Mouse (Mus musculus): ENCODE data around the gene Mlst8. TPM values are rescaled to one million over a fixed set of nuclear protein-coding genes. Genes with fewer than 3 reads are reported as not detected.
A peak's percentile ranks its signal among the peaks of the same experiment; 100 is the strongest.

Gene Mlst8
- polyA plus RNA-seq, 1 experiment from 2014 or later: 18.7 TPM

DNA sequence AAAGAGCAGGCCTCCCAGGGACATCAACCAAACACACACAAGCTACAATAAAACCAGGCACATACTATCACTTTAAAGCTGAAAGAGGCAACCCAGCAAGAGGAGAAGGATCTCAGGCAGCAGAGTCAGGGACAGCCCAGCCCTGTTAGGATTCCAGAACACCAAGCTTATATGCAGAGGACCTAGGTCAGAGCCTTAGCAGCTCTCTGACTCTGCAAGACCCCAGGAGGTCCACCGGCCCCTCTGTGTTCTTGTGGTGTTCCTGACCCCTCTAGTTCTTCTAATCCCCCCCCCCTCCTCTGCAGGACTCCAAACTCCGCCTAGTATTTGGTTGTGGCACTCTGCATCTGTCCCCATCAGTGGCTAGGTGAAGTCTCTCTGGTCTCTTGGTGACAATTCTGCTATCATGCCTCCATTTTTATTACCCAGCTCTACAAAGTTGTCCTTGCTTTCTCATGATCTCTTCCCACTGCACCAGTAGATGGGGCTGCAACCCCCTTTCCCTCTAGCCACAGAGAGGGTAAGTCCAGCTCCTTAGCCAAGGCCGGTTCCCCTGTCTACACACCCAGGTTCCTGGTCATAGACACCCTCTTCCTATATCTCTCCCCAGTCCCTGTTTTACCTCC, 1.4 kb upstream of the Mlst8 start:
- Histone ChIP-seq H3K27ac (ENCODE audit: low read length) (no peak overlapping the region), H3K9ac (ENCODE audit: low read length) (no peak overlapping the region), H3K4me3 (ENCODE audit: low read length) (no peak overlapping the region)

DNA sequence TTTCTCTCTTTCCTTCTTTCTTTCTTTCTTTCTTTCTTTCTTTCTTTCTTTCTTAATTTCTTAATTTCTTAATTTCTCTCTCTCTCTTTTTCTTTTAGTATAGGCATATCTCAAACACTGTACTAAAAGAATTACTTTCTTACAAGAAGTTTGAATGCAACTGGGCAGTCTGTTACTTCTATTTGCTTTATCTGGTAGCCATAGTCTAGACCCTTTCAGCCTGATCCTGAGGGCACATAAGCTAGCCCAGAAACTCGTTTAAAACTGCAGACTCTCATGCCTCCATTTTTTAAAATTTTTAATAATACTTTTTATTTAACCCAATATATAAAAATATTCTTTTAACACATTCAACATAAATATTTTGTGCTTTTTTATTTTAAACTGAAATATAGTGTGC, 553 bp upstream of the Mlst8 start:
- Histone ChIP-seq H3K36me3 (ENCODE audit: control insufficient read depth, insufficient read depth) (peaks cover 27% of the 10 kb centered on the region), H3K9me3 (replicated peaks; ENCODE audit: control insufficient read depth, low read length) (no peaks in the 10 kb centered on the region), H3K27me3 (ENCODE audit: control insufficient read depth, insufficient read depth, low read length) (no peaks in the 10 kb centered on the region), H3K9ac (ENCODE audit: low read length) (no peak overlapping the region; the same call in 1 of the 2 replicates), H3K4me1 (ENCODE audit: control insufficient read depth, insufficient read depth, low read length) (peaks cover 7% of the 10 kb centered on the region), H3K4me3 (ENCODE audit: low read length) (peak overlapping the region; percentile 88), H3K27ac (ENCODE audit: low read length) (no peak overlapping the region), H3K4me2 (ENCODE audit: low read depth, low read length) (peak overlapping the region; percentile 45; the same call in 1 of the 2 replicates)
- WGBS: 14% methylated on average over 1 of the region's 1 CpGs
- no peak for ATAC-seq (replicated peaks; ENCODE audit: extremely low read depth, insufficient read depth, low FRiP score)

More for the DNA sequence above, 1.4 kb upstream of the Mlst8 start:
- 43% methylated on average over 3 of the region's 3 CpGs for WGBS
- peaks cover 18% of the 10 kb centered on the region for H3K36me3 ChIP-seq (ENCODE audit: control insufficient read depth, insufficient read depth)
- ATAC-seq (replicated peaks; ENCODE audit: extremely low read depth, insufficient read depth, low FRiP score): no peak
- H3K9me3 ChIP-seq (replicated peaks; ENCODE audit: control insufficient read depth, low read length): no peaks in the 10 kb centered on the region
- peaks cover 9% of the 10 kb centered on the region for H3K4me1 ChIP-seq (ENCODE audit: control insufficient read depth, insufficient read depth, low read length)
- no peaks in the 10 kb centered on the region for H3K27me3 ChIP-seq (ENCODE audit: control insufficient read depth, insufficient read depth, low read length)
- H3K4me2 ChIP-seq (ENCODE audit: low read depth, low read length): no peak overlapping the region

DNA sequence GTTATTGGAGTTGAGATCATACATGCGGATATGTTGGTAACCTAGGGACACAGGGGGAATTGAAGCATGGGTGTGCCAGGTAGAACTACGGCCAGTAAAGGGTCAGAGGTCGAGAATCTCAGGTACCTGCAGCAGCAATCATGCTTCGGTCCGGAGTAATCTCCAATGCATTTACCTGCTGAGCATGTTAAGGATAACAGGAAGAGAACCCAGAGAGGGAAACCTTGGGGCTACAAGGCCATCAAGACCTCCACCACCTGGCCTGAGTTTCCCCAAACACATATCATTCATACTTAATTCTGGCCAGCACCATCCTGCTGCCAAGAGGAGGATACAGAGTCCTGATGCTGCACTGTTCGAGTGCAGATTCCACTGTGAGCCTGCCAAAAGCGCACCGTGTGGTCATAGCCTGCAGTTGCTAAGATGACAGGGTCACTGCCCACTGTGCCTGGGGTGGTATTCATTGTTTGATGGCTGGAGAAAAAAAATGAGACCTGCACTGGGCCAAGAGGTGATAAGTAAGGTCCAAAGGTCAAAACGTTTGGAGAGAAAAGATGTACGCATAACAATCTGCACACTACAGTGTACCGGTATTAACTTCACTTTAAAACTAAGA, 785 bp downstream of the Mlst8 start:
- H3K4me2 ChIP-seq (ENCODE audit: low read depth, low read length): peak overlapping the region; percentile 66
- no peaks in the 10 kb centered on the region for H3K9me3 ChIP-seq (replicated peaks; ENCODE audit: control insufficient read depth, low read length)
- WGBS: 45% methylated on average over 11 of the region's 11 CpGs
- no peak for ATAC-seq (replicated peaks; ENCODE audit: extremely low read depth, insufficient read depth, low FRiP score)
- peak overlapping the region; percentile 88 for H3K4me3 ChIP-seq (ENCODE audit: low read length)
- peaks cover 7% of the 10 kb centered on the region for H3K4me1 ChIP-seq (ENCODE audit: control insufficient read depth, insufficient read depth, low read length)
- H3K36me3 ChIP-seq (ENCODE audit: control insufficient read depth, insufficient read depth): peaks cover 28% of the 10 kb centered on the region
- no peak overlapping the region for H3K27ac ChIP-seq (ENCODE audit: low read length)
- no peaks in the 10 kb centered on the region for H3K27me3 ChIP-seq (ENCODE audit: control insufficient read depth, insufficient read depth, low read length)
- H3K9ac ChIP-seq (ENCODE audit: low read length): peak overlapping the region; percentile 92

DNA sequence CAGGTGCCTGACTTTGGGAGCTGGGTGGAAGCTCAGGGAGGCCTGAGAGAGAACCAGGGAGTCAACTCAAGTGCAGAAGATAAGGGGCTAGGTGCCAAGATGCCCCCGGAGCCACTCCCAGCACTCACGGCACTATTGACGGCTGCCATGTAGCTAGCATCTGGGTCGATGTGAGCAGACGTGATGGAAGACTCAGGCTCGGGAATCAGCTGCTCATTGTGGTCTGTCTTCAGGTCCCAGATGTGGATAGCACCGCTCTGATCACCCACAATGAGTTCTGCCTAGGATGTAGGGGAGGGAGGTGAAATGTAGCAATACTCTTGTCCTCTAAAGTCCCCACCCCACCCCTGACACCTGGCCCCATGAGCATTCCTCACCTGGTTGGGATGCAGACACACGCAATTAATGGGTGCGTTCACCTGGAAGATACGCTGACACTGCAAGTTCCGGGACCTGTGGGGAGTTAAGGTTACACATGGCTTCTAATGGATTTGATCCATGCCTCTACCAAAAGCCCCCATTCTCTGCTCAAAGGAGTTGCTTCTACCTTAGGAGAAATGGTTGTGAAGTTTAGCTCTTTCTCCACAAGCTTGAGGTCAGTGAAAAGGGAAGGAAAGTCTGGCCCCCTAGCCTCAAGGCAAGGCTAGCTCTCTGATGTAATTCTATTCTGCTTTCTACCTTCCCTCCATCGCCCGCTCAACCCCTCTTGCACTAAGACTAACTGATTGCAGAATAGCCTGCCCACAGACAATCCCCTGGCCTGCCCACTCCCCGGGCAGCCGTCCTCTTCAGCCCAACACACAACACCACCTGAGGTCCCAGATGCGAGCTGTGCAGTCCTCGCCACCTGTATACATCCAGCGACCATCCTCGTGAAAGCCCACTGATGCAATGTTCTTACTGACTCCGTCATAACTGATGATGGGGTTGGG, 1.6 kb downstream of the Mlst8 start:
- Histone ChIP-seq H3K27ac (ENCODE audit: low read length) (no peak overlapping the region), H3K27me3 (ENCODE audit: control insufficient read depth, insufficient read depth, low read length) (no peaks in the 10 kb centered on the region), H3K9me3 (replicated peaks; ENCODE audit: control insufficient read depth, low read length) (no peaks in the 10 kb centered on the region), H3K4me2 (ENCODE audit: low read depth, low read length) (no peak overlapping the region), H3K9ac (ENCODE audit: low read length) (peak overlapping the region; percentile 92), H3K36me3 (ENCODE audit: control insufficient read depth, insufficient read depth) (peaks cover 28% of the 10 kb centered on the region), H3K4me3 (ENCODE audit: low read length) (no peak overlapping the region), H3K4me1 (ENCODE audit: control insufficient read depth, insufficient read depth, low read length) (peaks cover 13% of the 10 kb centered on the region)
- WGBS: 89% methylated on average over 20 of the region's 20 CpGs
- no peak for ATAC-seq (replicated peaks; ENCODE audit: extremely low read depth, insufficient read depth, low FRiP score)

DNA sequence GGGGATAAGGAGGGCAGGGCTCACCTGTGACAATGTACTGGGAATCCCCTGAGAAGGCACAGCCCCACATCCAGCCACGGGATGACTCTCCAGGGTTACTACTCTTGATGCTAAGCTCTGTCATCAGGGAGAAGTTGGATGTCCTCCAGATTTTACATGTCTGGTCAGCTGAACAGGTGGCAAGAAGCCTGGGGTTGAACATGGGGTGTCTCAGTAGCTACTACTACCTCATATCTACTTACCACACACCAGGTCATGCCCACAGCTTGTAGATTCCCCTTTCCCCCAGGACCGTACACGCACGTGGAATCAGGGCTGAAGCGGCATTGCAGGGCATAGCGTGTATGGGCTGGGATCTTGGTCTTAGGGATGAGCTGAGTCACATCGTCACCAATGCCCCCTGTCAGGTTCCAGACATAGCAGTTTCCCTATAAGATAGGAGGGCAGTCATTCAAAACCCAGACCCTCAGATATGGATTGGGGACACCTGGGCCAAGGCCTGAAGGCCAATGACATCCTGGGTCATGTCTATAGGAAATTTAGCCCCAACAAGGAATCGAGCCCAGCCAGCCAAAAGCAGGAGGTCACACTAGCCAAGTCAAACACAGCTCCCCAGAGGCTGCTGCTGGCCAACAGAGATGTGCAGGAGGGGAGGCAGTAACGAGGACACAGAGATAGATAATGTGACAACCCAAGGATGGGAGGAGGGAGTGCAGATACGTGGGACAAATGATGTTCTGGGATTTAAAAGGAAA, 2.7 kb downstream of the Mlst8 start:
- no peak overlapping the region for H3K4me3 ChIP-seq (ENCODE audit: low read length)
- no peak overlapping the region for H3K4me2 ChIP-seq (ENCODE audit: low read depth, low read length)
- no peak for ATAC-seq (replicated peaks; ENCODE audit: extremely low read depth, insufficient read depth, low FRiP score)
- H3K27ac ChIP-seq (ENCODE audit: low read length): no peak overlapping the region
- H3K9me3 ChIP-seq (replicated peaks; ENCODE audit: control insufficient read depth, low read length): no peaks in the 10 kb centered on the region
- H3K36me3 ChIP-seq (ENCODE audit: control insufficient read depth, insufficient read depth): peaks cover 28% of the 10 kb centered on the region
- no peaks in the 10 kb centered on the region for H3K27me3 ChIP-seq (ENCODE audit: control insufficient read depth, insufficient read depth, low read length)
- H3K4me1 ChIP-seq (ENCODE audit: control insufficient read depth, insufficient read depth, low read length): peaks cover 22% of the 10 kb centered on the region
- WGBS: 85% methylated on average over 10 of the region's 10 CpGs
- H3K9ac ChIP-seq (ENCODE audit: low read length): no peak overlapping the region

DNA sequence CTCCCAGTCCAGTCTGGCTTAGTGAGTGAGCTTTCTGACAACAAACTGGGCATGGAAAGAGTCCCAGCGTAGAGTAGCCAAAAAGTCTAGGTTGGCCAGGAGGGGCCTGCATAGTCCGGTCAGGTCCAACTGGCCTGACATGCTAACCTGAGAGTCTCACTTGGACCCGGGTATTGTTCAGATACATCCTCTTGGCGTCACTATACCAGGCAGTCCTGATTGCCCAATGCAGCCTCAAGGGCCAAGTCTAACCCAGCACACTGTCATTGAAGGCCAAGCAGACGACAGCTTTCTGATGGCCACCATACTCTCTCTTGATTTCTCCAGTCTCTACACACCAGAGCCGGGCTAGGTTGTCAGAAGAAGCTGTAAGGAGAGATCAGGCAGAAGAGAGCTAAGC, 3.3 kb downstream of the Mlst8 start:
- Histone ChIP-seq H3K27ac (ENCODE audit: low read length) (no peak overlapping the region), H3K36me3 (ENCODE audit: control insufficient read depth, insufficient read depth) (peaks cover 28% of the 10 kb centered on the region), H3K9me3 (replicated peaks; ENCODE audit: control insufficient read depth, low read length) (no peaks in the 10 kb centered on the region), H3K4me1 (ENCODE audit: control insufficient read depth, insufficient read depth, low read length) (peaks cover 22% of the 10 kb centered on the region), H3K4me2 (ENCODE audit: low read depth, low read length) (no peak overlapping the region), H3K4me3 (ENCODE audit: low read length) (no peak overlapping the region), H3K9ac (ENCODE audit: low read length) (no peak overlapping the region), H3K27me3 (ENCODE audit: control insufficient read depth, insufficient read depth, low read length) (no peaks in the 10 kb centered on the region)
- WGBS: 84% methylated on average over 6 of the region's 6 CpGs
- no peak for ATAC-seq (replicated peaks; ENCODE audit: extremely low read depth, insufficient read depth, low FRiP score)

DNA sequence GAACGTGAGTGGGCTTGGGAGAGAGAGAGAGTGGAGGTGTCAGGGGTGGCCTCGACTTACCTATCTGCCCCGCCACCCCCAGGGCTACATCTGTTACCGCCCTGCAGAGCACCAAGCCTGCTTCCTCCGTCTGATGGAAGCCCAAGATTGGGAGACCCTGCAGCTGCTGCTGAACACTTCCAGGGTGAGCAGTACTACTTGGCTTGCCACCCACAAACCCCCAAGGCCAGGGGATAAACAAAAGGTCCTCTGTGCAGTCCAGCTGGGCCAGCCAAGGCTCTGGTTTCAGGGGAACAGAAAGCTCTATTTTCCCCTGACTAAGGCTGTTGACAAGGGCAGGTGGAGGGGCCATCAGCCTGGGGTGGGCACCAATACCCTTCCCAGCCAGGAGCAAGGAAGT, 4.3 kb downstream of the Mlst8 start:
- 80% methylated on average over 5 of the region's 5 CpGs for WGBS
- Histone ChIP-seq H3K27ac (ENCODE audit: low read length) (no peak overlapping the region), H3K27me3 (ENCODE audit: control insufficient read depth, insufficient read depth, low read length) (no peaks in the 10 kb centered on the region), H3K4me3 (ENCODE audit: low read length) (no peak overlapping the region), H3K9me3 (replicated peaks; ENCODE audit: control insufficient read depth, low read length) (no peaks in the 10 kb centered on the region), H3K9ac (ENCODE audit: low read length) (no peak overlapping the region), H3K4me1 (ENCODE audit: control insufficient read depth, insufficient read depth, low read length) (peaks cover 22% of the 10 kb centered on the region), H3K36me3 (ENCODE audit: control insufficient read depth, insufficient read depth) (peaks cover 28% of the 10 kb centered on the region), H3K4me2 (ENCODE audit: low read depth, low read length) (no peak overlapping the region)
- no peak for ATAC-seq (replicated peaks; ENCODE audit: extremely low read depth, insufficient read depth, low FRiP score)

DNA sequence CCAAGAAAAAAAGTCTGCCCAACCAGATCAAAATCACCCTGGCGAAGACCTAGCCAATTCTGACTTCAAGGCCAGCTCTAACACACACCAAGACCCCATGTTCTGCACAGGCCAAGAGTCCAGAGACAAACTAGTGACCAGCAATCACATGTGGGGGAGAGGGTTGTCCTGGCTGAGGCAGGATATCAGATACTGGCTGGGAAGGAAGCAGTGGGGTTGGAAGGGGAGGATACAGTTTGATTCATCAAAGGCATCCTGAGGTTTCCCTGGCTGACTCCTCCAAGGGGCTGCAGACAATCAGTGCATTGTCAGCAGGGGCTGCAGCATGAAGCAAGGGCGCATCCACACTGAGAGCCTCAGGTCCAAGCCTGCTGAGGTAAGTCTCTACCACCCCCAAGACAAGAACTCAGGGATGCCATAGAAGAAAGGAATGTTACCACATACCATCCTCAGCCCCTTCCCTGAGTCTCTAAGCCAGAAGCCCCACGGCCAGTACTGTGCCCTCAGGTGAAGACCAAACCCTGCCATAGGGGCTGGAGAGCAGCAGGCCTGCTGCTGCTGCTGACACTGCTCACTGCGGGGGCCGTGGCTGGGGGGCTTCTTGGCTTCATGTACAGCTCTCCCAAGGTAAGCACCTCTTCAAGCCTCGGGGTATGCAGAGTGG, 5.1 kb downstream of the Mlst8 start, which contains the start of gene Bricd5:
Gene Bricd5 (plus strand): TSS at position 273 of the 664 bp plus-strand sequence.
- 62% methylated on average over 6 of the region's 6 CpGs for WGBS
- Histone ChIP-seq H3K9ac (ENCODE audit: low read length) (no peak within 1 kb of the TSS), H3K4me3 (ENCODE audit: low read length) (no peak within 1 kb of the TSS; the same call in 1 of the 2 replicates)

More for the DNA sequence above, 5.1 kb downstream of the Mlst8 start, which contains the start of gene Bricd5:
- no peaks in the 10 kb centered on the region for H3K27me3 ChIP-seq (ENCODE audit: control insufficient read depth, insufficient read depth, low read length)
- peaks cover 22% of the 10 kb centered on the region for H3K4me1 ChIP-seq (ENCODE audit: control insufficient read depth, insufficient read depth, low read length)
- no peak within 1 kb of the TSS for H3K27ac ChIP-seq (ENCODE audit: low read length)
- peaks cover 28% of the 10 kb centered on the region for H3K36me3 ChIP-seq (ENCODE audit: control insufficient read depth, insufficient read depth)
- H3K9me3 ChIP-seq (replicated peaks; ENCODE audit: control insufficient read depth, low read length): no peaks in the 10 kb centered on the region
- H3K4me2 ChIP-seq (ENCODE audit: low read depth, low read length): peak within 1 kb of the TSS; percentile 89
- no peak for ATAC-seq (replicated peaks; ENCODE audit: extremely low read depth, insufficient read depth, low FRiP score)
